Mouse (Mus musculus) ES-CJ7 (cell line): ENCODE results near the gene Rxylt1.
A peak's percentile ranks its signal among the peaks of the same experiment; 100 is the strongest.

ENCODE experiments used
- DNase-seq: peaks from one replicate; pipeline ENCODE4 v3.0.0; 2011; ENCODE audit warnings: low read depth, low spot score

Gene Rxylt1

DNA sequence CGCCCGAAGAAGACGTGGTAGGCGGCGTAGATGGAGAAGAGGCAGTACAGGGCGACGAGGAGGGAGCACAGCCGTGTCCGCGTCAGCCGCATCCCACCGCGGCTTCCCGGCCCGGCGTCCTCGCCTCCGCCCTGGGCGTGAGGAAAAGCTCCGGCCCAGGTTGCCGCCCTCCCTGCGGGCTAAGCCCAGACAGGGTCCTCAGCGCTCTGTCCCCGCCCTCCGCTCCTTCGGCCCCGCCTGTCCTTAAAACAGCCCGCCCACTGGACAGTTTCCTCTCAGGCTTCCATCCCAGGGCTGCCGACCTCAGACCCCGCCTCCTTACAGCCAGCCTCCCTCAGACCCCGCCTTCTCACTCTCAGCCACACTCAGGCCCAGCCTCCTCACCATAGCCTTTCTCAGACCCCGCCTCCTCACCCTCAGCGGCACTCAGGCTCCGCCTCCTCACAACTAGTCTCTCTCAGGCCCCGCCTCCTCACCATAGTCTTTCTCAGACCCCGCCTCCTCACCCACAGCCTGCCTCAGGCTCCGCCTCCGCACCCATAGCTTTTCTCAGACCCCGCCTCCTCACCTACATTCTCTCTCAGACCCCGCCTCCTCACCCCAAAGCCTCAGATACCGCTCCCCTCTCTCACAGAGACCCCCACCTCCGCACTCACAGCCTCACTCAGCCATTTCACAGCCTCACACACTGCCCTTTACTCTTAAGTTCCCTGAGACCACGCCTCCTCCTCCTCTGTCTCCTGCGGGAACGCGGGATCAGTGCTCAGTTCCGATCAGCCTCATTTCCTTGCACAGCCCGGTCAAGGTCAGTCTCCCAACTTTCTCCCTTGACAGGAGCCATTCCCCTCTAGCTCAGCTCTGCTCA, at the start of gene Rxylt1:
Gene Rxylt1 (minus strand): TSS at position 392 of the 865 bp plus-strand sequence.
- DNase-seq = peak; percentile 99

DNA sequence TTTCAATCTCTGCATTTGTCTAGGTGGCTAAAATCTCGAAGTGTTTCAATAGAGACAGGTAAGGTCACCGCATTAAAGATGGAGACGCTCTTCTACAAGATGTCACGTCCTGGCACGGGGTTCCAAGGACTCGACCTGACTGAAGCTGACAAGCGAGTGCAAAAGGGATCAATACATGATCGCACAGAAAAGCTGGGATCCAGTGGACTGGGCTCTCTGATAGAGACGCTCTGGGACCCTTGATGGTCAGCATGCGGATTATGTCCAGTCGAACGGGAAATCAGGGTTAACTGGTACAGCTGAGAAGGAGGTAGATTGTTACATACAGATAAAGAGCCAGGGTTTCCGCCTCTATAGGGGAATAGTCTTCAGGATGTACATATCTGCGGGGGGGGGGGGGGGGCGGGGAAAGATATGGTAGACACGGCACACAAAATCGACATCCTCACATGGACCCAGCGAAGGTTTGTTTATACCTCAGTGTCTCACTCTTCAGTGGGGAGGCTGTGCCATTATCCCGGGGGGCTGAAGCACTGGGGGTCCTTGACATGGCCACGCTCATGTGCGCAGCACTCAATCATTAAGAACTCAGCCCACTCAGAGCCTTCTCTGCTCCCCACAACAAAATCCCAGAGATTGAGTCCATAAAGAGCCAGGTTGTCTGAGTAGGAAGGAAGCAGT, 24.3 kb upstream of the Rxylt1 start:
- no peak for DNase-seq

DNA sequence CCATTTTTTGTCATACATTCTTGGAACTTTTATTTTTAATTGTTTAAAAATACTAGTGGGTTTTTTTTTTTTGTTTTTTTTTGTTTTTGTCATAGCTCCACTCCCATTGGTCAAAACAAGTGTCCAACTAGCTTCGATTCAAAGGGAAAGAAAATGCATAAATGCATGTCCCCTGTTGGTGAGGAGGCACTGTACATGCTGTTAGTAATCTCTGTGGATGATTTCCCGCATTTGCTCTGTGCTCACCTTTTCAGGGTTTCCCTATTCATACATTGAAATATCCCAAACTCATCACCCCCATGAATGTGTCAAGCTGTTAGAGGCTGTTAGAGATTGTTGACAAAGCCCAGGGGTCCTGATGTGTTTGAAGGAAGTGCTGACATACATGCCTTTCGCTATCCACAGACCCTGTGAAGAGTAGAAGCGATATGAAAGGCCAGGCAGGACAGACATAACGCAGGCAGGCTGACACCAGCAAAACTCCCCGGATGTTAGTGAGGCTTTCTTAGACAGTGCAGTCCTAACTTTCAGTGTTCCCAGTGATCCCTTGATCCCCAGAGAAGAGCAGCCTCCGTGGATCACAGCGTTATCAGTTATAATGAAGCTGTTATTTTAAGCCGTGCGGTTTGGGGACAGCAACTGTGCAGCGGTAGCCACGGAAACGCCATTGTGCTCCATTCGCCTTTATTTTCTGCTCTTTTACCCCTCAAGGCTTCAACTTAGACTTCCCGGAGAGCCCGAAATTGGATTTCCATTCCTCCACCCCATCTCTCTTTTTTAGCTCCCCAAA, 23.5 kb upstream of the Rxylt1 start:
- no peak for DNase-seq

DNA sequence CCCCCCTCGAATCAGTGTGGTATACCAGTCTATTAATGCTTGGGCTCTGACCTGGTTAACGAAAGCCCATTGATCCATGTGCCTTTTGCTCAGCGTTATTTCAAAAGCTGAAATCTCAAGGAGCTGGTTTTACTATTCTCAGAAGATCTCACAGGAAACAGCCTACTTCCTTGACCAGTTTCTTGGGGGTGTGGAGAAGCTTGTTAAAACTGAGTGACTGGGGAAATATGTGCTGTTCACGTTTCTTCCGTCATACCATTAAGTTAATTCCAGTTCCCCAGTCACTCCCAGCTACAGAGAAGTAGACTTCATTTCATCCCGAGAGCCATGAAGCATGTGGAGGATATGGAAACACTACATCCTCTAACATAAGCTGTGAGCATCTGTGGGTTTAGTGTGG, 22.3 kb upstream of the Rxylt1 start:
- DNase-seq = no peak

DNA sequence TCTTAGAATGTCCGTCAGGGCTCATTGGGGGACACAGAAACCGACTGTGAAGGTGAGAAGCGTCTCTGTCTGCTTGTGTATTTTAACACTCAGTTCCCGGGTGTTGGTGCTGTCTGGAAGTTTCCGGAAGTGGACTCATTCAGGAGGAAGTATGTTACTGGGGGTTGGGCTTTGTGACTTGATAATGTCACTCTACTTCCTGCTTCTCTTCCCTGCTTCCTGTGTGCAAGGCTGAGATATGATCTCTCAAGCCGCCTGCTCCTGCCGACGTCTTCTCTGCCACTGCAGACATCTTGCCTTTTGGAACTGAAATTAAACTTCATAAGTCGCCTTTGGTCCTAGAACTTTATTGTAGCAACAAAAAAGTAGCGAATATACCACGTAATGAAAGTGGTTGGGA, 19.5 kb upstream of the Rxylt1 start:
- no peak for DNase-seq

DNA sequence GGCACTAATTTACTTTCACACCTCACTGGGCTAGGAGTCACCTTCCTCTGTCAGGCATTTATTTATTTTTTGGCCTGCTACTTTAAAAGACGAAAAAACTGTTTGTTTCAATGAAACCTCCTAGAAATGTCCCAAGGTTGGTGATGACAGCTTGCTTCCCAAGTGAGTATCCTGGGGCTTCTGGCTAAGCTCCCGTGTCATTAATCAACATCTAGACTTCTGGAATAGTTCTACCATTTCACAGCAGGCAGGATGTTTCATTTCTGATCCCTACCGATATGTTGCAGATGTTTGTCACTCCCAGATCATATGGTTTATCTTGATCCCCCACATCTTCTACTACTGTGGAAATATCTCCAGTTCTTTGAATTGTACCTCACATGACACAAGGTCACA, 9.5 kb upstream of the Rxylt1 start:
- no peak for DNase-seq

DNA sequence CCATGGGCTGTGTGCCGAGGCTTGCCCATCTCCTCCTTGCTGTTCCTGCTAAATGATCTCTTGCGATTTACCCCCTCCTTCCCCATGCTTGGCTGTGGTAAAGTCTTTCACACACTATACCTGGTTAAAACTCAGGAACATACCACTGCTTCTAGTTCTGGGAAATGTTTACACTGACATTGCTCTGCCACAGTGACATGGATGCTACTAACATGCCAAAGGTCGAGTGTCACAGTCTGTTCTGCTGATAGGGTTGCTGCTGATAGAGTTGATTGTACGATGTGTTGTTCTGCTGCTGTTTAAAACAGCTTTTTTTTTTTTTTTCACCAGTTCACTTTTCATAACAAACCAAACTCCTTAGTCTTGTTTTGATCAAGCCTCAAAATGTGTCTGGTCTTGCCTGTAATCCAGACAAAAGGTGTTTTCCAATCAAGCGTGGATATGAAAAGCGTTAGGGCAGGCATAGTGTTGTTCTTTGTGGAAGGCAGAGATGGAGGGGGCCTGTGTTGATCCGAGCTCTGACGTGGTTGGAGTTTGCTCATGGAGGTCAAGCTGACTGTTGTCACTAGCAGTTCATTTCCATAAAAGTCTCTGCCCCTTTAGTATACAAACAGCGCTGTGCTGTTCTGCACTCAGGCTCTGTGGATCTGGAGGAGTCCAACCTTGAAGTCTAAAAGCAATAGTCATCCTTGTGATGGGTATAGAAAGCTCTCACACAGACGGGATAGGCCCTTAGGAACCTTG, 8.9 kb upstream of the Rxylt1 start:
- DNase-seq = no peak

DNA sequence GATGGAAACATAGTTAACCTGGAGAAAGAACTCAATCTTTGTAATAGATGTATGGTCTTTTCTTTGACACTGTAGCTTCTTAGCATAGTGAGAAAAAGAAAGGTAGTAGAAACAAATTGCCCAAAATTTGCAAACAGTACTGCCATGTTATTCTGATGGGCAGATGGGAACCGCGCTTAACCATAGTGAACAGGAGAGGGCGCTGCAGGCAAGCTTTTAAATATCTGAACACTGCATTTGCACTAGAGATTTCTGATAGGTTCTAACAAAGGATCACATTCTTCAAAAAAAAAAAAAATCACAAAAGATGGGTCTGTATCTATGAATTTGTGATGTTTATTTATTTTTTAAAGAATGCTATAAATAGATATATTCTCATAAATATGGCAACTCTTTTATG, 8.2 kb upstream of the Rxylt1 start:
- peak; percentile 44 for DNase-seq

DNA sequence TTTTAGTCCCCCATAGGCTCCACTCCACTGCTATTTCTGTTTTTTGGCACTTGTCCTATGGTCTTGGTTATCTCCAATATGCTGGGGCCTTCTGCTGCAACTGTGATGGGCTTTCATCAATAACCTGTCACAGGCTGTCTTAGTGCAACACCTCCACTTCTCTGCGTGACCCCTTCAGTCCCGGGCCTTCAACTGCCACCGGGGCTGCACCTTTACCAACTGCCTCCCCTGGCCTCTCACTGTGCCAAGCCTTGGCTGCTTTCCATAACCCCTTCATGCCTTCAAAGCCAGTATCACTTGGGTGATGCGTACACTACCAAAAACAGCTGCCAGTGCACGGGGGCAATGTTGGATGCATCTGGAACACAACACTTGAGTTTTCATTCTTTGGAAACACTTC, 5.5 kb upstream of the Rxylt1 start:
- DNase-seq = no peak

DNA sequence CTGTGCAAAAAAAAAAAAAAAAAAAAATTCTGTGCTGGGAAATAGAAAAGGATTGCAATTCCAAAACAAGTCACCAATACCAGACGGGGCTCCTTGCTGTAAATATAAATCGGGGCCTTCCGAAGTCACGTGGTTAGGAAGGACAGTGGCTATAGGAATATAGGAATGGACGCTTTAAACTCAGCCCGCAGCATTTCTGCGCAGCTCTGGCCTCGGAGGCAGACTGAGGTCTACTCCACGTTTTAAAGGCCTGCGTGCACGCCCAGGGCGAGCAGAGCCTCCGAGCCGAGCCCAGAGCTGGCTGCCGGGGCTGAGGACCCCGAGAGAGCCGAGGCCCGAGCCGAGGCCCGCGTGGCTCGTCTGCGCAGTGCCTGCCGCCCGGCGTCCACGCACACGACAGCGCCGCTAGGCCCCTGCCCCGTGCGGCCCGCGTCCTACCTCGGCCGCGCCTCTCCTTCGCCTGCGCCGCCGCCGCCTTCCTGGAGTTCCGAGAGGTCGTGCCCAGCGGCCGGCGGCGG, 650 bp downstream of the Rxylt1 start:
- peak; percentile 43 for DNase-seq

DNA sequence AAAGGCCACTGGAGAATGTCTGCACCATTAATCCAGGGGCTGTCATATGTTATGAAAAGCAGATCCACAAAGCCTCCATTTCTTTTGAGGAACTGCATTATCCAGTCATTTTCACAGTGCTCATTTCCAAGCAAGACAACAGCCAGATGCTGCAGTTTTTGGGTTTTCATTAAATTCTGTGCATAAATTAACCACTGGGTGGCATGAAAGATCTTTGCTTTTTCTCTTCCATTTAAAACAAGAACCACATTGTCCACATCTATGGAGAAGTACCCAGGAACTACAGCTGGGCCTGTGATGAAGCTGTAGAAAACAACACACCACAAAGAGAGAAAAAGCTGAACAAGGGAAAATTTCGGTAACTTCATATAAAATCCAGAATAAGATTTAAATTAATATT, 6.7 kb downstream of the Rxylt1 start:
- DNase-seq = no peak

DNA sequence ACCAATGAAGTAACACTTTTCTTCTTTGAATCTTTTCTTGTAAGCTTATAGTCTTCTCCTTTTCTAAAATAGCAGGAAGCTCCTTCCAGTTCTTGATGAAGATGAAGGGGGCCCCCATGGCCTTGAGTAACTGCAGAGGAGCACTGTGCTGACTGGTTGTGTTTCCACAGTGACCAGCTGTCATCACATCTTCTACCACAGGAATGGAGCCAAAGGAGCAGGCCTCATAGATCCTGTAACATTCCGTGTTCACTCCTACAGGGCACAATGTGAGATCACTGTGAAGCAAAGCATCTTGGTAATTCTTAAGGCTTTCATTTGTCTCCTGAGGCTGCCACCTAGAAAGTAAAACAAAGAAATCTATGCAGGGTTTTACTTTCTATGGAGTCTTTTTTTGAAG, 15.8 kb downstream of the Rxylt1 start:
- no peak for DNase-seq

DNA sequence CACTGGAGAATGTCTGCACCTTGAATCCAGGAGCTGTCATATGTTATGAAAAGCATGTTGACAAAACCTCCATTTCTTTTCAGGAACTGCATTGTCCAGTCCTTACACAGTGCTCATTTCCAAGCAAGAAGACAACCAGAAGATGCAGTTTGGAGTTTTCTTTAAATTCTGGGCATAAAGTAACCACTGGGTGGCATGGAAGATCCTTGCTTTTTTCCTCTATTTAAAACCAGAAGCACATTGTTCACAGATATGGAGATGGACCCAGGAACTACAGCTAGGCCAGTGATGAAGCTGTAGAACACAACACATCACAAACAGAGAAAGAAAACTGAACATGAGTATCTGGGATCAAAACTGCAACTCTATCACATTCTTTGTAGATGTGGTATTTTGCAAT, 28.0 kb downstream of the Rxylt1 start:
- DNase-seq = no peak

DNA sequence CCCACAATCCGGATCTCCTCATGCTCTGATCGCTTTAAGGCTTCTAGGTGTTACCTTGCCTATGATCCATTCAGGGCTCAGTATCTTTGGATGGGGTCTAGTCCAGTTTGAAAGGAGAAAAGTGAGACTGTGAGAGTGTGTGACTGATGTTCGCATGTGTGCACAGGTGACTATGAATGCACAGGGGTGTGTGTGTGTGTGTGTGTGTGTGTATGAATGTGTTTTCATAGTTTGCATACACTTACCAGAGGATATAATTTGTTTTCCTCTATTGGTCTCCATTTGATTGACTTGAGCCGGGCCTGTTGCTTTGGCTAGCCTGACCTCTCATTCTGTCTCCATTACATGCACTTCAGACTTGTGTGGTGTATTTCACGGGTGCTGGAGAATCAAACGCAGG, 41.3 kb downstream of the Rxylt1 start:
- DNase-seq = no peak

DNA sequence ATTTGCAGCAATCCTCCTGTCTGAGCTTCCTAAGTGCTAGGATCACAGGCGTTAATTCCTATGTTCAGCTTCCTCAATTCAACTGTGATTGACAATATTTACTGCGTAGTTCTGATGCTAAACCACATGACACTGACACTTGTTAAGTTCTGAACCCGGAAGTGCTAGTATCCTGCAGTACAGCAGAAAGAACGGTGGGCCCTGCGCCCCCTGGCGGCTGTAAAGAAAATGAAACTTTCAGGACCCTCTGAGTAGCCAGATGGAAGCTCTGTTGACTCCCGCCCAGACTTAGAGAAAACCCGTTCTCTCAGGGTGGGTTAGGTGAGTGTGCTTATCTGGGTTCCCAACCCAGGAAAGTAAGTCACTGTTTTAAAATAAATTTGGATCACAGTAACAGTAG, 42.6 kb downstream of the Rxylt1 start:
- DNase-seq = peak; percentile 81

DNA sequence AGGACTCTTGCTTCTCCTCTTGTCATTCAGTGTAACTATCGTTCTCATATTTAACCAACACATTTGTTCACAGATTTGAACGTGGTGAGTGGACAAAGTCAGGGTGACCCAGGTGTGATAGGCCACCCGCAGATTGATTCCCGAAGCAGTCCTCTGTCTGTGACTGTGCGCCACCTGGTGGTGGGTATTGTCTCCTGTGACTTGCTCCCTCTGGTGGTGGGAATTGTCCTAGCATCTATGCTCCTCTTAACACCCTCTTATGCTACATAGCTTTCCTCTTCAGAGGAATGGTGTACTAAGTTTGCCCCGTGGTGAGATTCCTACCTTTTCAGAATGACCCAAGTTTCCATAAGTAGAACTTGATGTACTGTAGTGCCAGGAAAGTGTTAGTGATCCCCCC, 45.3 kb downstream of the Rxylt1 start:
- DNase-seq = peak; percentile 87

DNA sequence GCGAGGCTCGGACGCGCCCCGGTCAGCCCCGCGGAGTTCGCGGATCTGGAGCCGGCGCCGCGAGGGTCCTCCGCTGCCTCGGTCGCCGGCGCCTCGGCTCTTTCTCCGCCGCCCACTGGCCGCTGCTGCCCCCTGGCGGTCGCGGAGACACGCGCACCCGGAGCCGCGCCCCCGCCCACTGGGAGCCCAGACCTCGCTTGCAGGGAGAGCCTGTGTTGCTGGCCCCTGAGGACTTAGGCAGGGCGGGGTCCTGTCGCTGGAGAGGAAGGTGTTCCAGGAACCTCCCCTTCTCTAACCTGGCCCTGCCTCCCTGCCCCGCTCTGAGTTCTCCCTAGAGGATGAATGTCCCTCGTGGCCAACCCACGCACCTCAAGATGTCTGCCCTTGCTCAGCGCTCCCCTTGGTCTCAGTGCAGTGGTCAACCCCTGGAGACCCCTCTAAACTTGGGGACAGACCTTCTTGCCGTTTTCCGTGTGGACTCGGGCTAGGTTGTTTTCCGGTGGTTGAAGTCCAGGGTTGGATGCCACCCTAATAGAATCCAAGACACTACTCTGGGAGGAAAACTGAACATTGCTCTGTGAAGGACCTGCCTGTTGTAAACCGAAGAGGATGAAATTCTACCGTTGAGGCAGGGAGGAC, 49.3 kb downstream of the Rxylt1 start:
- DNase-seq = peak; percentile 77

DNA sequence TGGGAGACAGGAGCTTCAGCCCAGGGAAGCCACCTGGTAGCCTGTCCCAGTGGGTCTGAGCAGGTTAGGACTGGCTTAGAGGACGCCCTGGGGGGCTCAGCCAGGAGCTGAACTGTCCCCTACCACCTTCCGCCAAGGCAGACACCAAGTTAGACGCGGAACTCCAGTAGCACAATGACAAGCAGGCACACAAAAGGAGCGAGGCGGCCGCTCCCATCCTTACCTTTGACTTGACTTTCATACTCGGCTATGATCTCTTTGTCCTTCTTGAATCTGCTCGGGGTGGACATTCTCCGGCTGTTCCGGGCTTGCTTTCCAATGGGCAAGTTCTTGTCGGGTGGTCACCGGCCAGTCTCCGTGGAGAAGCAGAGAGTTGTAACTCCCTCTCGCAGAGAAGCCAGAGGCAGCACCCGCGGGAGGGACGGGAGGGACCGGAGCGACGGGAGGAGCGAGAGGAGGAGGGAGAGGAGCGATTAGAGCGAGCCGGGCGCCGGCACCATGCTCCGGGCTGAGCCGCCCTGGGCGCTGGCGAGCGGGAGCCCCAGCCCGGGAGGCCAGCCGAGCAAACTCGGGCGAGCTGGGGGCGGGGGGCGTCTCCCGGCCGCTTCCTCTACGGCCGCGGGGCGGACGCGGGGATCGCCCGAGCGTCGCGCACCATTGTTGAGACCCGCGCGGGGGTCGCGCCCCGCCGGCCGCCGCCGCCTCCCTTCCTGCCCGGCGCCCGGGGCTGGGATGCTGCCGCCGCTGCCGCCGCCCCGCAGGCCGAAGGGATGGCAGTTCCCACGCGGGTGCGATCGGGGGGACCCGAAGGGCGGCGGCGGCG, 50.1 kb downstream of the Rxylt1 start, which contains the start of gene Srgap1:
Gene Srgap1 (minus strand): TSS at position 412 of the 823 bp plus-strand sequence.
- DNase-seq = peak; percentile 82

DNA sequence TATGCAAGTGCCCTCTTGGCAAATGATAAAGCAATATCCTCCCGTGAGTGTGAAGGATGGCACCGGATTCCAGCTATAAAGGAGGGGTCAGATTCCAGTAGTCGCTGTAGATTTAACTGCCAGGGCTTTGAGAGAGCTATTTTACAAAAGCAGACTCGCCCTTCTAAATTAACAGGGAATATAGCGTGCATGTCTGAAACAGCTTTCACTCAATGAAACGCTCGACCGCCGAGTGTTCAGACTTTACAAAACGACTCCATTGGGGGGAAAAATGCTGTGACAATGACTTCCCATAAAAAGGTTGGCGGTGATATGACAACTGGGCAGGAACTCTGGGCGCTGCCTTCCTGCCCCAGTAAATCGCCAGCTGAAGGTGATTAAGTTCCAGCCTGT, 50.7 kb downstream of the Rxylt1 start:
- DNase-seq = no peak

DNA sequence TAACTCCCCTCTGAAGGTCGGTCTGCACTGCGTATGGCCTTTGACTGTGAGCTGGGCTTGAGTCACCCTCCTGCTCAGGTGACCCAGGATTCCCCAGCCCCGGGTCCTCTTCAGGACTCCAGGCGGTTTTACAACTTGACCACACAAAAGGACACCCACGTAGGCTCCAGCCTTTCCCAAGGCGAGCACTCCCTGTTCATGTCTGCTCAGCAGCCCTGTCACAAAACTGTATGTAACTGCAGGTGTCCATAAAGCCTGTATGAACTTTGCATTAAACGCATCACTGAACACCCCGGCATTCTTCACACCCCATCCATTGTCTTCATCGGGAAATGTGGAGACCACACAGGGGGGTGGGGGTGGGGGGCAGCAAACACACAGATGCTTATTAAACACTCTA, 51.2 kb downstream of the Rxylt1 start:
- DNase-seq = peak; percentile 44
